Mouse (Mus musculus) MEL (cell line): ENCODE measurements around the gene Csde1.

ENCODE experiments used
- JUND ChIP-seq: IDR thresholded peaks from 2 replicates; pipeline ENCODE4 v1.6.1; 2011; ENCODE audit warnings: low read depth, mild to moderate bottlenecking, improper control_type of control experiment, low read length
- MAZ ChIP-seq: IDR thresholded peaks from 2 replicates; pipeline ENCODE4 v1.6.1; 2012; ENCODE audit warnings: low read depth, mild to moderate bottlenecking, inconsistent platforms, low read length, improper control_type of control experiment
- POLR2A ChIP-seq, 2 experiments: IDR thresholded peaks; 2 replicates each; pipeline ENCODE4 v1.6.1; 2011 to 2012; ENCODE audit warnings: low read length in 2 of 2, mild to moderate bottlenecking in 2 of 2, control low read depth in 1 of 2, improper control_type of control experiment in 1 of 2, low read depth in 1 of 2, moderate library complexity in 1 of 2; ENCODE audit not compliant: control insufficient read depth in 1 of 2, insufficient read depth in 1 of 2, poor library complexity in 1 of 2
- USF2 ChIP-seq, 2 experiments: IDR thresholded peaks; 2 replicates each; pipeline ENCODE4 v1.6.1; 2011 to 2012; ENCODE audit warnings: improper control_type of control experiment in 2 of 2, low read length in 2 of 2, borderline replicate concordance in 1 of 2, inconsistent platforms in 1 of 2, low read depth in 1 of 2, mild to moderate bottlenecking in 1 of 2; ENCODE audit not compliant: insufficient read depth in 1 of 2

GRCm38 (mm10) chr3:103099667-103100066, 79.4 kb downstream of the Csde1 start:
- no peak for TF ChIP-seq MAZ
- no peak for TF ChIP-seq POLR2A (IDR thresholded peaks at IDR 0.05; ENCODE audit: control insufficient read depth in 1 of 2, insufficient read depth in 1 of 2, low read depth in 1 of 2, low read length in 2 of 2, poor library complexity in 1 of 2)
- no peak for TF ChIP-seq USF2 (IDR thresholded peaks at IDR 0.05; ENCODE audit: borderline replicate concordance in 1 of 2, insufficient read depth in 1 of 2, low read depth in 1 of 2, low read length in 2 of 2)
- no peak for TF ChIP-seq JUND
